Mouse (Mus musculus): Measurements from ENCODE around the gene Ebf1. TPM values are rescaled to one million over a fixed set of nuclear protein-coding genes. Genes with fewer than 3 reads are reported as not detected.

Gene Ebf1
- total and polyA plus RNA-seq, 3 experiments, result 0.04 TPM; not detected in 2

DNA sequence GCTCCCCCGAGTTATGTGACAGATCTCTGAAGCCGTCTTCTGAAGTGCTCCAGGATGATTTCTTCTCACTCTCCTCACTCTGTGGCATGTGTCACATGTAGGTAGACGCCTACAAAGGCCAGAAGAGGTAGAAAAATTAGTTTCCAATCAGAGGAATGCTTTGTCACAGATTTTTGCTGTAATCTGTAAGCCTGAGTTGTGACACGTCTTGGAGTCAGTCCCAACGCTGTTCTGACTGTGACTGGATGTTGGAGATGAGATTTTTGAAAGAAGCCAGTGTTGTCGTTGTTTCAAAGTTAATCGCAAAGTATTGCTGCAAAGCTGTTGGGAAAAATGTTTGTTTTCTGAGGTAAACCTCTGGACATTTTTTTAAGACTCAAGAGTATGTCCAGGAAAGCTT is 139.2 kb downstream of the Ebf1 start:
- H3K27ac ChIP-seq (ENCODE audit: control insufficient read depth, low read depth, low read length), result no peak overlapping the region
- H3K79me2 ChIP-seq (ENCODE audit: control insufficient read depth, insufficient read depth, low read length, poor library complexity), result no peaks in the 10 kb centered on the region
- H3K9ac ChIP-seq (ENCODE audit: control insufficient read depth, low read depth, low read length, poor library complexity, severe bottlenecking), result no peak overlapping the region
- no peak for DNase-seq (ENCODE audit: low read depth, low spot score)
- H3K4me3 ChIP-seq (ENCODE audit: control insufficient read depth in 1 of 2, insufficient read depth in 1 of 2, low read depth in 2 of 2, low read length in 2 of 2), result no peak overlapping the region
- TF ChIP-seq POLR2AphosphoS5 (IDR thresholded peaks at IDR 0.05; ENCODE audit: borderline replicate concordance, low read depth, low read length) (no peak), MAZ (IDR thresholded peaks at IDR 0.05; ENCODE audit: low read depth, low read length) (no peak), ETS1 (IDR thresholded peaks at IDR 0.05; ENCODE audit: low read depth, low read length) (no peak), ZMIZ1 (IDR thresholded peaks at IDR 0.05; ENCODE audit: low read depth, low read length) (no peak), TCF12 (IDR thresholded peaks at IDR 0.05; ENCODE audit: low read depth, low read length) (no peak)
- H3K27me3 ChIP-seq (ENCODE audit: control insufficient read depth in 1 of 2, insufficient read depth in 2 of 2, low read length in 2 of 2), result no peaks in the 10 kb centered on the region
- H3K9me3 ChIP-seq (replicated peaks; ENCODE audit: insufficient read depth, low read length), result no peaks in the 10 kb centered on the region
- H3K36me3 ChIP-seq (ENCODE audit: control insufficient read depth in 1 of 2, insufficient read depth in 2 of 2, low read length in 2 of 2), result no peaks in the 10 kb centered on the region
- no peaks in the 10 kb centered on the region for H3K4me1 ChIP-seq (ENCODE audit: control insufficient read depth in 1 of 2, insufficient read depth in 2 of 2, low read length in 2 of 2)

DNA sequence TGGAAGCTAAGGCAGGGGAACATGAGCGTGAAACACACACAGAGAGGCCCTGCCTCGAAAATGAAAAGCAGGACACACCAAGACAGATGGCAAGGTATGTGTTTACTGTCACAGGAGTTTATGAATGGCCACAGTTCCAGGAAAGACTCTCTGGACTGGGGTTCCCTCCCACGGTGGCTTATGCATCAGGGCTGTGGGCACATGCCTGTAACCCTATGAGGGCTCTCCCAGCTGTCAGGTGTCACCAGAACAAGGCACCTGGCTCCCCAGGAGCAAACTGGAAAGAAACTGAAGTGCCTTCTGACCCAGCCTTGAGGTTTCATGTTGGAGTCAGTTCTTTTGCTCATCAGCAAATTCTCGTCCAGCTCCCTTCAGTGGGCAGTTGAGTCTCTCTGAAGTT is 141.7 kb downstream of the Ebf1 start:
- no peaks in the 10 kb centered on the region for H3K36me3 ChIP-seq (ENCODE audit: control insufficient read depth in 1 of 2, insufficient read depth in 2 of 2, low read length in 2 of 2)
- H3K79me2 ChIP-seq (ENCODE audit: control insufficient read depth, insufficient read depth, low read length, poor library complexity), result no peaks in the 10 kb centered on the region
- no peaks in the 10 kb centered on the region for H3K9me3 ChIP-seq (replicated peaks; ENCODE audit: insufficient read depth, low read length)
- H3K27me3 ChIP-seq (ENCODE audit: control insufficient read depth in 1 of 2, insufficient read depth in 2 of 2, low read length in 2 of 2), result no peaks in the 10 kb centered on the region
- TF ChIP-seq RCOR1 (IDR thresholded peaks at IDR 0.05; ENCODE audit: low read depth, low read length) (no peak), KAT2A (conservative IDR thresholded peaks at IDR 0.05; ENCODE audit: low read depth, low read length) (no peak), GATA1 (IDR thresholded peaks at IDR 0.05; ENCODE audit: low read depth, low read length) (no peak), GABPA (IDR thresholded peaks at IDR 0.05; ENCODE audit: low read depth, low read length) (no peak), MAFK (IDR thresholded peaks at IDR 0.05; ENCODE audit: borderline replicate concordance, low read depth, low read length) (no peak), UBTF (IDR thresholded peaks at IDR 0.05; ENCODE audit: borderline replicate concordance, insufficient read depth, low read depth, low read length) (no peak), USF2 (IDR thresholded peaks at IDR 0.05; ENCODE audit: borderline replicate concordance in 1 of 2, insufficient read depth in 1 of 2, low read depth in 1 of 2, low read length in 2 of 2) (no peak), CTCF (IDR thresholded peaks at IDR 0.05 in 2 of 3, conservative IDR thresholded peaks at IDR 0.05 in 1 of 3; ENCODE audit: control insufficient read depth in 1 of 3, insufficient read depth in 1 of 3, low read depth in 2 of 3, low read length in 3 of 3, poor library complexity in 1 of 3, severe bottlenecking in 1 of 3) (no peak), MXI1 (IDR thresholded peaks at IDR 0.05; ENCODE audit: low read depth, low read length) (no peak), MAZ (IDR thresholded peaks at IDR 0.05; ENCODE audit: low read depth, low read length) (no peak)
- no peak overlapping the region for H3K27ac ChIP-seq (ENCODE audit: control insufficient read depth, low read depth, low read length)
- H3K9ac ChIP-seq (ENCODE audit: control insufficient read depth, low read depth, low read length, poor library complexity, severe bottlenecking), result no peak overlapping the region
- no peak for DNase-seq (ENCODE audit: low read depth, low spot score)
- H3K4me3 ChIP-seq (ENCODE audit: control insufficient read depth in 1 of 2, insufficient read depth in 1 of 2, low read depth in 2 of 2, low read length in 2 of 2), result no peak overlapping the region
- no peaks in the 10 kb centered on the region for H3K4me1 ChIP-seq (ENCODE audit: control insufficient read depth in 1 of 2, insufficient read depth in 2 of 2, low read length in 2 of 2)

All from MEL (cell line).